Mouse (Mus musculus) yolk sac, embryonic 10.5 days (tissue): ENCODE measurements around the gene Mfsd12.

Experiments used
- DNase-seq: peaks from one replicate; pipeline ENCODE4 v3.0.0-alpha.2; 2017; ENCODE audit warnings: low spot score

Gene Mfsd12

DNA sequence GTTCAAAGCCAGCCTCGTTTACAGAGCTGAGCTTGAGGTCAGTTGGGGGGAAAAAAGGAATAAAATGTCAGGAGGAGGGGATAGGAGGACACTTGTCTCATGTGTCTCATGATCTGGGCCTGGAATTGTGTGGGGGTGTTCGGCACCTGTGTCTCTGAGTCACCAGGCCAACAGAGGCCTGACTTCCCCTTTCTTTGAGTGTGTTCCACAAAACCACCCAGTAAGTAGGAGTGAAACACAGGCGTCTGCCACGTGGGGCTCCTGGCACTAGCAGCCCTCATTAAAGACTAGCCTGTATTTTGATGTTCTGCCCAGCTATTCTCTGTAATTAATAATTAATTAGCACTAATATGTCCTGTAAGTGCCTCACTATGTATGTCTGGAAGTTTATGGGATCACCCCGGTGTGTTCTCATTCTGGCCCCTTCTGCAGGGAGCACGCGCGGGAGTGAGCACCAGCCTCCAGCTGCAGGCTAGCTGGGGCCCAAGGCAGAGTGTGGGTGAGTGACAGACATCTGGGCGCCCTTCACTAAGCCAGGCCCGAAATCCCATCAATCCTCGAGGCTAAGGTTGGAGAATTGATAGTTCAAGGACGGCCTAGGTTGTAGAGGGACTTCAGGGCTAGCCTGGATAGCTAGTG is 820 bp upstream of the Mfsd12 start:
- no peak for DNase-seq

DNA sequence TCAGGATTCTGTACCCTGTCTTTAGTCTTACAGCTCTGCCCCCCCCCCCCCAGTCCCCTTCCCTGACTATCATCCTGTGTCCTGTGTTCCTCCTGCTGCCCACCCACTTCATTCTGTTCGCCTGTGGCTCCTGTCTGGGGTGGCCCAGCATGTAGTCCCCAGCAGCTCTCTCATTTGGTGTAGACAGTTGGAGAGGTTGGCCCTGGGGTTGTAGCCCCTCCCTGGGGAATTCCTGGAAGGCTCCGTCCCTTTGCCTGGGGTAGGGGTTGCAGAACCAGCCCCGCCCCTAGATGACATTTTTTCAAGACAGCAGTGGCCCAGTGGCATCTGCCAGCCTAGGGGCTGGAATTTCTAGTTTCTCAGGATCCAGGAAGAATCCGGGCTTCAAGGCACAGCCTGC is 918 bp downstream of the Mfsd12 start:
- peak; percentile 86 for DNase-seq

DNA sequence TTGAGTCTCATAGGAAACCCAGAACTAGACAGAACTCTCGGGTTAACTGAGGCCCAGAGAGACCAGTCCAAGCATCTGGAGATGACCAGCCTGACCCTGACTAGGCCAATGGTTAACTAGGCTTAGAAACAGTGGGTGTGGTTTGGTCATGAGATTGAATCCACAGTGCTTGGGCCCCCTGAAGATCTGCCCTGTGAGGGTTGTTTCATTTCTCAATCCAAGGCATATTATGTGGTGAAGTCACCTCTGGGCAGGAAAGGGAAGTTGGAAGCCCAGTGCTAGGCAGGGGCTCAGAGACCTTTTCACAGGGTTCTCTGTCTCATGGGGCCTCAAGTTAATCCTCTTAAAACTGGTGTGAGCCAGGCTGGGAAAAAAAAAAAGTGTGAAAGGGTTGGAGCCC is 1.6 kb downstream of the Mfsd12 start:
- peak; percentile 82 for DNase-seq

DNA sequence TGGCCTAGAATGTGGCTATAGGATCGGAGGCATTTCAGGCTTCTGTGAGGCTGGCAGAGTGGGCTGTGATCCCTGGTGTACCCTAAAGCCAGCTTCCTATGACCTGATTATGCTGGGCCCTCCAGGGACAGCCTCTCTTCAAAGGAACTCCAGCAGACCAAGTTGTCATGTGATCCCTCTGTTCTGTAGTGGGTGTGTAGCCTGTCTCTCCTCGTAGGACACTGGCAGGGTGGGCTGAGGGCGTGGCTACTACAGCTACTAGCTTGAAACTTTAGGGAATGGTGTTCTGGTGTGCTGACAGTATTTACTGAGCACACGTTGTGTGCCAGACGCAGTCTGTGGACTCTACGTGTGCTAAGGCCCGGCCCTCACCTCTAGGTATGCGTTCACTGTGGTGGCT is 3.4 kb downstream of the Mfsd12 start:
- DNase-seq = no peak

DNA sequence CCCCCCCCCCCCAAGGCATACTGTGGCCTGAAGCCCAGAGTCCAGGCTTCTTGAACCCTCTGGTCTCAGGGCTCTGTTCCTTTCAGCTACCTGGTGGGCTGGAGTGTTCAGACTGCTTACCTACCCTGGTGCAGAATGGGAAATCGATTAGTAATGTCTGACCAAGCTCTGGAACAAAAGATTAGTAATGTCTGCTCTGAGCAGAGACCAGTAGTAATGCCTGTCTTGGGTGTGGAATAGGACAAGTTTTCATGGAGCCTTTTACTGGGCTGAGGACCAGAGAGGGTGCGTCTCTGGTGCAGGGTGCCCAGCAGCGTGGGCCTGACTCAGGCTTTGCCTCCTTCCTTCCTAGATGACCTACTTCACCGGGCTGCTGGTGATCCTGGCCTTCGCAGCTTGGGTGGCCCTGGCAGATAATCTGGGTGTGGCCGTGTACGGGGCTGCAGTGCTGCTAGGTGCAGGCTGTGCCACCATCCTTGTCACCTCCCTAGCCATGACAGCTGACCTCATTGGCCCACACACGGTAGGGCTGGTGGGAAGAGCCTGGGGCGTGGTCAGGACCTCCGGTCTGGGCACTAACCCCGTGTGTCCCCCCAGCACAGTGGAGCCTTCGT is 5.2 kb downstream of the Mfsd12 start:
- DNase-seq = no peak

DNA sequence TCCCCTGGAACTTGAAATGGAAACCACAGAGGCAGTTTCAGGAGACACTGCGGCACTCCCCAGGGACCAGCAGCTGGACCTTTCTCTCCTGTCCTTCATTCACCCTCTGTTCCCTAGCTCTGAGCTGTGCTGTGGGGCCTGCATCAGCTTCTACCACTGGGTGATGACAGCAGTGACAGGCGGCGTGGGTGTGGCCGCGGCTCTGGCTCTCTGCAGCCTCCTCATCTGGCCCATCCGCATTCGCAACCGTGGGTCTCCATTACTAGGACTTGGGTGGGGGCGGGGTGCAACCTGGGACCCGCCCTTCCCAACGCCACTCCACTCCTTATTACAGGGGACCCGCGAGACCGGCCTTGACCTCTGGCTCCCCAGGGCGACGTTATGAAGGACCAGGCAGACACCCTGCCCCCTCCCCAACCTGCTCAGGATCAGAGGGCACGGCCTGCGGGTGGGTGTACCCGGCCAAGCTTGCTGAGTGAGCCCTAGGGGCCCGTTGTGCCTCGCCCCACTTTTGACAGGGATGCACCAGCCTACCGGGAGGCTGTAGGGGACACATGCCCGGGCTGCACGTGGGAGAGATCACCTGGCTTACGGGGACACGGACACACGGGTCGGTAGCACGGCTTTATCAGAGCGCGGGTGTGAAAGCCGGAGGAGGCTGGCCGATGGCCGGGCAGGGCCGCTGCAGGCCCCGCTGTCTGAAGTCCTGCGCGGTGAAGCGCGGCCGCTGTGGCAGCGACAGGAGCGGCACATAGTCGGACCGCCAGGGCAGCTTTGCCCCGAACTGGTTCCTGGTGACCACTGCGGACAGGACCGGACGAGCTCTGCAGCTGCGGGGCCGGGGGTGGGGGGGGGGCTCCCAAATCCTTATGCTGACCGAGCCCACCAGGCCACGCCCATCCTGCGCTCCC is 6.4 kb downstream of the Mfsd12 start:
- no peak for DNase-seq

DNA sequence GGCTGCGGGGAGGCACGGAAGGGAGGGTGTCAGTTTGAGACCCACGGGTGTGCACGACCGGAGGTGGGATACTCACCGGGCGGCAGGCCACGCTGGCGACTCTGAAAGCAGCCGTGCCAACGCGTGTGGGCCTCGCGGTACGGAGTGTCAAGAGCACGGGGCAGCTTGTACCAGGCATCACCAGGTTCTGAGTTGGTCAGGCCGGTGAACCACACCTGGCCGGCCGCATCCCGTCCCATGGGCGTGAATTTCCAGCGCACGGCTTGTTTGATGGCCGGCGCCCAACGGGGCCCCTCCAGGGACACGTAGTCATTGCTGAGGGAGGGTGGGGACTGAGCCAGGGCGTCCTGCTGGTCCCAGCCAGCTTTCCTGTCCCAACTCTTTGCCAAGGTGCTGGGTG is 7.4 kb downstream of the Mfsd12 start:
- DNase-seq = no peak

DNA sequence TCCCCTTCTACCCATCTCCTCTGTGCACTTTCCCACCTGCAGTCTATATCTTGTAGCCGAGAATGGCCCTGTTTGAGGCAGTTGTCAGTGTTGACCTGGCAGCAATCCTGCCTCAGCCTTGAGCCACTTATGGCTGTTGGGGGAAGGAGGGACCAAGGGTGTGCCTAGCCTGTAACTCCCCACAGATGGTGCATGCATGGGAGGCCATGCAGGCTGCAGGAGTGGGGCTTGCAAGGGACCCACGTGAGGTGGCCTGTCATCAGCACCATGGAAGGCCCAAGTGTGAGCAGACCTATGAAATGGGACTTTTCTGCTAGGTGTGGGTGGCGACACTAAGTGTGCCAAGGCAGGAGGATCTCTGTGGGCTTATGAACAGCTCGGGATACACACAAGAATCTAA is 7.8 kb downstream of the Mfsd12 start:
- no peak for DNase-seq

DNA sequence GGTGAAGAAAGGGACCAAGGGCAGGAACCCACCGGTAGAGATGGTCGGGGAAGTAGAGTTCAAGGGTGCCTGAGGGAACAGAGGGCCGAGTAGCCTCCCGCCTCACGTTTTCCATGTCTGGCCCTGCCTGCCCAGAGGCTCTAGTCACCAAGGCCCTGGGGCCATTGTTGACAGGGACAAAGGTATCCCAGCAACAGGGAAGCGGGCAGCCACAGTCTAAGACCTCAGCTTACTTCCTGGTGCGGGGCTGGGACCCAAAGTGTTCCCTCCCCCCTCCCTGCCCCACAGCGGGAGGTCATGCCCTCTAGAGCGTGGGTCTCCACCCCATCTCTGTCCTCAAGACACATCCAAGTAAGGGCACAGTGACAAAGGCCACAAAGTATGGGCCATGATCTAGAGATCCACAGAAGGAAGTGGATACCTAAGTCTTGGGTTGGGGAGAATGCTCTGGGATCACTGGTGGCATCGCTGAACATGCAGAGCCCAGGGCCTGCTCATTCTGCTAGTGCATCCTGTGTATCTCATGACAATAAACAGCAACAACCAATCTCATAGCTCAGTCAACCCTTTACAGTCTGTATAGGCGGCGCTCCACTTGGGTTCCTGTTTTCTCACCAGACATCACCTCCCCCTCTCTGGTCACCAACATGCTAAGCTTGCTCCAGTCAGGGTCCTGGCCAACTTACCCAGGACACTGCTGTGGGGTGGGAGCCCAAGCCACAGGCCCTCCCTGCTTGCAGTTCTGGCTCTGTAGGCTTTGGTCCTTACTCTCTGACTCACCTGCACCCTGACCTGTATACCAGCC is 8.6 kb downstream of the Mfsd12 start, which contains the start of gene 4930404N11Rik:
Gene 4930404N11Rik, minus strand, starts transcription at position 145 of the 805 bp plus-strand sequence.
- DNase-seq = peak; percentile 81

DNA sequence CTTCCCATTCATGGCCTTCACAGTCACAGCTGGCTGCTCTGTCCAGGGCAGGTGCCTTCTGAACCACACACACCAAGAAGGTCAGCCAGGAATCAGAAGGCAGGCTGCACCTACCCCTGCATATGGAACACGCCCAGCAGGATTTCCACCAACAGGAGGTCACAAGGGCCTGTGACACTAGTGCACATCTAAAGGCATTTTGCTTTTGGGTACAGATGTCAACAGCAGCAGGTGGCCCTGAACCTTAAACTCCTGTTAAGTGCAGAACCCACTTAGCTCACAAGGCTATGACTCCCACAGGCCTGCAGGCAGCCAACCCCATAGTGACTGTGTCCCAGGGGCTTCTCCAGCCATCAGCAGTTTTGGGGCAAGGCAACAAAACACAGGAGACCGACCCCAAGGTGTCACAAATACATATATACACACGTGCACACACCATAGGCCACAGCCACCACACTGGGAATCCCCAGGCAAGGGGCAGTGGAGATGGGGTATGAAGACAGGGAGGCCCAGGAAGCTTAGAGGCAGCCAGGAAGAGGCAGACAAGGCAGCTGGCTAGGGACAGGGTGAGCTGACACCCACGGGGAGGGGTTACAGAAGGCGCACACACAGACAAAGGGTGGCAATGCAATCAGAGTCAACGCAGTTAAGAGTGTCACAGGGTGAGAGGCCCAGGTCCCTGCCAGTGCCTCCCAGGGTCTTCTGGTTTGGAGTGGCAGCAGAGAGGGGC is 9.4 kb downstream of the Mfsd12 start:
- peak; percentile 78 for DNase-seq

DNA sequence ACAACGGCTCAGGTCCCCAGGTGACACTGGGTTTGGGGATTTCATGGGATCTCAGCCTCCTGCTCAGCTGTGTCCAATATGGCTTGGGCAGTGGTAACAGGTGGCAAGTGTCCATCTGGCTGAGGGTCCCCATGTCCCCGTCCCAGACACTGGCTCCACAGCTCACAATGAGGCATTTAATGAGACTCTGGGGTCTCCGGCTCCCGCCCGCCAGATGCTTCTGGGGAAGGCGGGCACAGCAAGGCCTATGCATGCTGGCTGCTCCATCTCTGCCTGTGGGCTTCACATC is 9.9 kb downstream of the Mfsd12 start:
- no peak for DNase-seq

DNA sequence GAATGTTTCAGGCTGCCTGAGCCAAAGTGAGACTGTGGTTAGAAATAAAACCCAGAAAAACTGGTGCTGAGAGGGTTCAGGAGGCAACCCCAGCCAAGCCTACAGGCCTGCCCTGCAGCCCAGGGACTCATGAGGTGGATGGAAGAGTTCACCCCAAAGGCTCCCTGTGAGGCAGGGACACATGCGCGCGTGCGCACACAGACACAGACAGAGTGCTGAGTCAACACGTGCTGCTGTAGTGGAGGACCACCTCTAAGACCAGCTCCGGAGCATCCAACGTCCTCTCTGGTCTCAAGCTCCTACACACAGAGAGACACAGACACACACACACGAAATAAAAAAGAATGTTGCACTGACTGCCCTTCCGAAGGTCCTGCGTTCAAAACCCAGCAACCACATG is 18.0 kb downstream of the Mfsd12 start:
- no peak for DNase-seq

DNA sequence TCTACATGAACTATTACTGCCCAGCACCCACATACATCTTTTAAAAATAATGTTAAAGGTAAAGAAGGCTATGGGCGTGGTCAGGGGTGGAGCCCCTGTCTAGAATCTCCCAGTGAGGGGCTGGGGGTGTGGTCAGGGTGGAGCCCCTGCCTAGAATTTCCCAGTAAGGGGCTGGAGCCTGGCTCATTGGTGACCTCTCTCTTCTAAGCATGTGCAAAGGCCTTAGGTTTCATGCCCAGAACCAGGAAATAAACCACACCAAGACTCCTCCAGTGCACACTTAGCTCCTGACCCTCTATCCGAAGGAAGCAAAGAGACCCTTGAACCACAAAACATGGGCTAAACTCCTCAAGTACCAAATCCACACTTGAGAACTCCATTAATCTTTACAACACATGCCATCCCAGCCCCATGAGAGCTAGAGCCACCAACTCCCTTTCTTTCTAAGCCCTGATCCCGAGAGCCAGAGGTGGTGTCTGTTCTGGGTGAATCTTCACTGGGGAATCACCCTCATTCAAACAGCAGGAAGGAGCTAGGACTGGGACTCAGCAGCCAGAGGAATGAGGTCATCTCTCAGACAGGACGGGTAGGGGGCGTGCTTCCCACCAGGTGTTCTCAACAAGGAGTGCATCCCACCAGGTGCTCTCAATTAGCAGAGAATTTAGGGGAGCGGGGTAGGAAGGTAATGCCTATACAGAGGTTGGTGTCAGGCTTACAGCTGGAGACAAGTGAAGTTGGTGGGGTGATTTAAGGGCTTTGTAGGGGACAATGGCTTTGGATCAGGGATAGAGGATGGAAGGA is 19.5 kb downstream of the Mfsd12 start:
- DNase-seq = no peak

DNA sequence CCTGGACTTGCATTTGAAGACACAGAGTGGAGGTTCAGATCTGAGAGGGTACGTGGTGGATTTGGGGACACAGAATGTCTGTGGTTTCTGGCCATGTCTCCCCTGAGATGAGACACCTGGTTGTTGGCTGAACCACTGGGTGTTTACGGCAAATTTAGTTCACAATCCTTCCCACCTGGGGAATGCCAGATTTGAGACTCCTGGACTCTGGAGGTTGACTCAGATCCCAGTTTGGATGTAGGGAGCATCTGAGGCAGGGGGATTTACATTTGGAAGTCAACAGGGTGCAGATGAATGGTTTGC is 20.0 kb downstream of the Mfsd12 start:
- DNase-seq = no peak

DNA sequence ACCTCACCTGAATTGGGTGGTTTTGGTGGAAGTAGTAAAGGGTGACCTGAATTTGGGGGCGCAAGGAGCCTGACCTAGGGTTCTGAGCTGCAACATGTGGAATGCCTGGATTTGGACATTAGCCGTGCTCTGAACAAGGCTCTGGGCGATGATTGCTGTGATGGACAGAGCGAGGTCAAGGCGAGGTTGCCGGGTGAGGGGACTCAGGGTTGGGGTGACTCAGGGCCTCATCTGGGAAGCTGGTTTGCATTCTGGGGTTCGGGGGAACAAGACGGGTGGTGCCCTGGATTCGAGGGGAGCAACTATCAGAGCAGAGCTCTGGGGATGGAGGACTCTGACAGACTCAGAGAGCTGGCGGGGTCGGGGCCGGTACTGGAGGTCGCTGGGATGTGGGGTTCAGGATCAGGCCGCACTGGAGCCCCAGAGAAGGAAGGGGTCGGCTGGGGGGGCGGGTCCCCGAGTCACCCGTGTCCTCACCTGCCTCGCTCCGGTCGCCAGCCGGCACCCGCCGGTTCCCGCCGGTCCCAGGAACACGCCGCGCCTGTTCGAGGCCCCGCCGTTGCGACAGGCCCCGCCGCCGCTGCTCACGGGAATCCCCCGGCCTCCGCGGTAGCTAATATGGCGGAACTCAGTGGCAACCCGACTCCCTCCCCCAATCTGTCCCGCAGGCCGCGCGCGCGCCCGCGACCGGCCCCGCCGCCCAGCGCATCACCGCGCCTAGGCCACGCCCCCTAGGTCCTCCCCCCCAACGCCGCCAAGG is 20.7 kb downstream of the Mfsd12 start, which contains the start of gene Fzr1:
Gene Fzr1, minus strand, starts transcription at position 724 of the 760 bp plus-strand sequence.
- DNase-seq = no peak

DNA sequence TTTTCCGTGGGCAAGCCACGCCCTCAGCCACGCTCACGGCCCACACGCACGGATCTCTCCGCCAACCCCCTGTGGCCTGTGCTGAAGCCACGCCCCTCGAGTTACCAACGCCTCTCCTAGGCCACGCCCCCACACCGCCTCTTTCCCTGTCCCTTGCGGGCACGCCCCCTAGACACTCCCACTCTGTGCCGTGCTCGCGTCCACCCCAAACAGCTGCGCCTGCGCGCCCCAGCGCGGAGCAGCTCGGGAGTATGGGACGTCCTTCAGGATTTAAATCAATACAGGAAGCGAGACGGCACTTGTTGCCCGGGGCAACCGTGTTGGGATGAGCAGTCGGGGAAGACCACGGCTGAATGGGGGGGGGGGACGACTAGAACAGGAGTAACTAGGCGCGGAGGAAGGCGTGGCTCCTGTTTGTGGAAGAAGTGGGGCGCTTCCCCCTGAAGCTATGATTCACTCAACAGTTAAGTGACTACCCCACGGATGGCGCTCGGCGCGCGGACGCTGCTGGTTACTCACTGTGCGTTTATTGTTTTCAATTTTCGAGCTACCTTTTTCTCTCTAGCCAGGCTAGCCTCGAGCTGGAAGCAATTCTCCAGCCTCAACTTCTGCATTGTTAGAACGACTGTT is 21.4 kb downstream of the Mfsd12 start:
- peak; percentile 100 for DNase-seq

DNA sequence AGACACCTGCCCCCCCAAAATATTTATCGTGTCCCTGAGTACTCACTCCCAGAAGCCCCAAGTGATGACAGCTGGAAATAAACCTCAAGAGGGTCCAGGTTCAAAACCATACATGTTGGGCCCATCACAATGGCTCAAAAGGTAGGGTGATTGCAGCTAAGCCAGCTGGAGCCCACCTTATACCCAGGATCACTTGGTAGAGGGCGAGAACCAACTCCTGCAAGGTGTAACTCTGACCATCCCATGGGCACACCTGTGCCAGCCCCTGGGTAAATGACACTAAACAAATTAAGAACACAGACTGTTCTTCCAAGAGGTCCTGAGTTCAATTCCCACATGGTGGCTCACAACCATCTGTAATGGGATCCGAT is 21.9 kb downstream of the Mfsd12 start:
- DNase-seq = no peak

DNA sequence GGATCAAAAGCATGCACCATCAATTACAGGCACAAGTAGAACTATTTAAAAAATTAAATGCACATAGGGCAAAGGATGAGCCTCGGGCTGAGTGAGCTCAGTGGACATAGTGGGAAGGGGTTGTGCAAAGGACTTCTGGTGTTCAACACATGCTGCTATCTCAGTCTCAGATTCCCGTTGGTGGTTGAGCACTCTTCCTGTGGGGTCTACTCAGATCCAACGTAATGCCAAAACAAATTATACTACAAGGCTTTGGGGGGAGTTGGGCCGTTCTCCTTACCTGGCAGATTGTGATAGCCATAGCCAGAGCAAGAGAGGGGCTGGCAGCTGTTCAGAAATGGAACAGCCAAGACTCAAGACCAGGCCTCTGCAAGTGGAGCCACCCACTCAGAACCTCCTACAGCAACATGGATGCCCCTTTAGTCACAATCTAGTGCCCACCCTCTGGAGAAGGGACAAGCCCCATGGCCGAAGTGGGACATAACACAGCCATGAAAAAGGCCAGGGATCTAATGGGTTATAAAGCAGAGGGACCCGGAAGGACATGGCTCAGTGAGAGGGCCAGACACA is 22.6 kb downstream of the Mfsd12 start:
- no peak for DNase-seq

DNA sequence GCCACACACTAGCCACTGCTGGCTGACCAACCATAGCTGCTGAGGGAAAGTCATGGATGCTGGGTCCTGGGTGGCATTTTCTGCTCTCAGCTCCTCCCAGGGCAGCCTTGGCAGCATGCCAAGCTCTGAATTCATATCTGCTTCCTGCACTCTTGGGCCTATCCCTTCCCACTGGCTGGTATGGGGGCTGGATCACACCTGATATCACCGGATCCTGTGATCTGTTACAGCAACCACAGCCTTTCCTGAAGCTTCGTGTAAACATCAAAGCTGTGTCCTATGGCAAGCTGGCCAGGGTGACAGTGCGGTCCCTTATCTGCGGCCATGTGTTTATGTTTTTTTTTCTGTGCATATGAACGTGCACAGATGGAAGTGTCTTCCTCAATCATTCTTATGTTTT is 24.7 kb downstream of the Mfsd12 start:
- DNase-seq = no peak
